Mouse (Mus musculus) kidney, adult 11 months (tissue): ENCODE results near the gene Shisa5.

ENCODE experiments used
- DNase-seq: peaks from one replicate; pipeline ENCODE4 v3.0.0; 2022

Shisa5 gene

DNA sequence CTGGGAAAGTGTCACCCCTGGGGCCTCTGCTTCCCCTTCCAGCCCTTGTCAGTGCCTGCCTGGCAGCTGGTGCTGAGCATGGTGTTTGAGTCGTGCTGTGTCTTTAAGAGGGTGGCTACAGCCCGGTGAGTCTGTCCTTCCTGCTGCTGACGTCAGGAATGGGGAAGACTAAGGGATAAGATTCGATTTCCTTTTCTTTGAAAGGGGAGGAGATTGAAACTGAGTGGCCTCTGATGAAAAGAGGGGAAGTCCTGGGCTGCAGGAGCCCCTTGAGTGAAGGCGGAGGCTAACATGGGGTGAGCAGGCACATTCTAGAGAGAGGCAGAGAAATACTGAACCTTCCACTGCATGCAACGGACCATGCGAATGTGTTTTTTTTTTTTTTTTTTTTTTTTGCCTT, 16.3 kb downstream of the Shisa5 start:
- peak; percentile 70 for DNase-seq

DNA sequence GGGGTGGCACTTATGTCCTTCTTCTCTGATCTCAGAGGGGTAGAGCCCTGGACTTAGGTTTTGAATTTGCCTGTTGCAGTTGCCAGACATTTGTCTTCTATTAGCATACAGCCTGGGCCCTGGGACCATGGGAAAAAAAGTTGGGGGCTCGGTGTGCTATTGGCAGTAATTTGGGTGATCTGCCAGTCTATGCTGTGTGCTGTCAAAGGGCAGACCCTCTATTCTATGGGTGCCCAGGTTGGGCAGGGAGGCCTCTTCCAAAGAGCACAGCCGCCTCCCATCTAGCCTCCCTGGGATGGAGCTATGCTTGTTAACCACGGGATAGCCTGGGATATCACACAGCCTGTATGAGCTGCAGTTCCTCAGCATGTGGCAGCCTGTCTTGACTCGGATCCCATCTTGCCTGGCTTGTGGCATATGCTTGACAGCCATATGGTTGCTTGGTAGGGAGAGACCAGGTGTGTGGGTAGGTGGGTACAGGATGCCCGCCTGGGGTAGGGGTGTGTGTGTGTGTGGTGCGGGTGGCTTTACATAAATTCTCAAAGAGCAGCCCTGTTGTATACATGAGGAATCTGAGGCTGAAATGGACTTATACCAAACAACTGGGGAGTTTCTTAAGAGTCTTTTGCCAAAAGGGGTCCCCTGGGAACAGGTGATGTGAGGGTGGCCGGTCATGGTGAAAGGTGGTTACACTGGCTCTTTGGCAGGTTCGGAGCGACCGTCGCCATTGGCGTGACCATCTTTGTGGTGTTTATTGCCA, 17.1 kb downstream of the Shisa5 start:
- DNase-seq, result no peak

DNA sequence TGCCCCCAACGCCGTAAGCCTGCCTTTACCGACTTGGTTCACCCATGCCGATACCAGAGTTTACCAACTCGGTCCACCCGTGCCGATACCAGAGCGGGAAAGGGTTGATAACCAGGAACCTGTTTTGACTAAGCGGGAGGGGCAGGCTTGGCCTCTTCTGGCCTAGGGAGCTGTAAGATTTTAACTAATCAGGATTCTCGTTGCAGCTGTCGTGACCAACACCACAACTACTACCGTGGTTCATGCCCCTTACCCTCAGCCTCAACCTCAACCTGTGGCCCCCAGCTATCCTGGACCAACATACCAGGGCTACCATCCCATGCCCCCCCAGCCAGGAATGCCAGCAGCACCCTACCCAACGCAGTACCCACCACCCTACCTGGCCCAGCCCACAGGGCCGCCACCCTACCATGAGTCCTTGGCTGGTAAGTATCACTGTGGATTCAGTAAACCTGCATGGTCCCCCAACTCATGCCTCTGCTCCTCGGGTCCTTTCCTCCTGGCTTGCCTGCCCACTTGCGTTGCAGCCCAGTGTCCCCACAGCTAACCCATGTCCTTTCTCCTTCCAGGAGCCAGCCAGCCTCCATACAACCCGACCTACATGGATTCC, 17.8 kb downstream of the Shisa5 start:
- no peak for DNase-seq

DNA sequence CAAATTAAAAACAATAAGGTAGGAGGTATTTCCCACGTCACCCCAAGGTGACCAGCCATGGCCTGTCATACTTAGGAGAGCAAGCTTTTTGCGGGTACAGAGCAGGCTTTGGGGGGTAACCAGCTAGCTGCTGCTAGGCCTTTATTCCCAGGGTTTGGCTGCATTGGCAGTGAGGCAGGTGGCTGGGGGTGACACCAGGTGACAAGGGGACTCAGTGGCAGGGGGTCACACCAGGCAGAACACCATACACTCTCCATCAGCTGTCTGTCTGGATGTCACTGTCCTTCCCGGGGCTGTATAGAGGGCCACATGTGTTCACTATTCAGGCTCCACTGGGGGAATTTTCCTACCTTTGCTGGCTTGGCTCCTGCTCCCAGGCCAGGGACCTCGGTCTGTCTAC, 18.6 kb downstream of the Shisa5 start:
- no peak for DNase-seq

DNA sequence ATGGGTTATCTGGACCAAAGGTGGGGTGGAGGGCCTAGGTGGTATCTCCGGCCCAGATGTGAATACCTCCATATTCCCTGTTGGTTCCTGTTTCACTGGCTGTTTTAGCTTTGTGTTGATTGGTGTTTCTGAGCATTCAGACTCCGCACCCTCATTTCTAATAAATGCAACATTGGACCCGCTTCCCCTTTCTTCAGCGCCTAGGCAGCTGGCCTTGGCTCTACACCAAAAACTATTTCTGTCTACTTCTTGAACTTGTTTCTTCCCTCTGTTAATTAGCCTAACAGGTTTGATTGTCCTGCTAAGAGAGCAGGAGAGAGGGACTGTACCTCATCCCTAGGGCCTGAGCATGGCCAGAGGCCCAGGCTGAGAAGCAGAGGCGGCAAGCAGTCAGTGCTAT, 19.2 kb downstream of the Shisa5 start:
- DNase-seq, result no peak

DNA sequence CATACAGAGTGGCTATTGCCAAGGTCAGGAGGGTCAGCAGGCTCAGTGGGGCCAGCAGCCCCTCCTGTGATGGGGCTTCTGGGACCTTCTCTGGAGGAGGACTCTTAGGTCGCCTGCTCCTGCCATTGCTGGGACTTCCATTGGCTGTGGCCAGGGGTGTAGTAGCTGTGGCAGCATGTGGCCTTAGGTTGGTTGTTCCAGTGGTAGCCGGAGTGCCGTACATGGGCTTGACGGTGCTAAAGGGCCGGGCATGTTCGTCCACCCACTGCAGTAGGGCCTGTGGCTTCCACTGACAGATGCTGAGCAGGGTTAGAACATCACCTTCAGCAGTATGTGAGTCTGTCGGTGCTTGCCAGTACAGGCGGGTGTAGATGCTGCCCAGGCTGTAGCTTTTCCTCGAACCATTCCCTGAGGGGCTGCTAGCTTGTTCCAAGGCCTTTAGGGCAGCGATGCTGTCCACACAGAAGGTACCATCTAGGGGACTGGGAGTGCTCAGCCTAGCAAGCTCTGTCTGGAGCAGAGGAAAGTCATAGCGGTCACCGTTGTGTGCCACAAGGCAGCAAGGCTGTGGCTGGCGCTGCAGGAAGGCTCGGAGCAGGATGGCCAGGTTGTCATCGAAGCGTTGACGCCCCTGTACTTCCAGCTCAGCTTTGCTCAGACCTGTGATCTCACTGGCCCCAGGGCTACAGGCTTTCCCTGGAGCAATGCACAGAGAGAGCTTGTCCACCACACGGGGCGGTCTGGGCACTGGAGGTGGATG, 19.8 kb downstream of the Shisa5 start:
- DNase-seq, result no peak

DNA sequence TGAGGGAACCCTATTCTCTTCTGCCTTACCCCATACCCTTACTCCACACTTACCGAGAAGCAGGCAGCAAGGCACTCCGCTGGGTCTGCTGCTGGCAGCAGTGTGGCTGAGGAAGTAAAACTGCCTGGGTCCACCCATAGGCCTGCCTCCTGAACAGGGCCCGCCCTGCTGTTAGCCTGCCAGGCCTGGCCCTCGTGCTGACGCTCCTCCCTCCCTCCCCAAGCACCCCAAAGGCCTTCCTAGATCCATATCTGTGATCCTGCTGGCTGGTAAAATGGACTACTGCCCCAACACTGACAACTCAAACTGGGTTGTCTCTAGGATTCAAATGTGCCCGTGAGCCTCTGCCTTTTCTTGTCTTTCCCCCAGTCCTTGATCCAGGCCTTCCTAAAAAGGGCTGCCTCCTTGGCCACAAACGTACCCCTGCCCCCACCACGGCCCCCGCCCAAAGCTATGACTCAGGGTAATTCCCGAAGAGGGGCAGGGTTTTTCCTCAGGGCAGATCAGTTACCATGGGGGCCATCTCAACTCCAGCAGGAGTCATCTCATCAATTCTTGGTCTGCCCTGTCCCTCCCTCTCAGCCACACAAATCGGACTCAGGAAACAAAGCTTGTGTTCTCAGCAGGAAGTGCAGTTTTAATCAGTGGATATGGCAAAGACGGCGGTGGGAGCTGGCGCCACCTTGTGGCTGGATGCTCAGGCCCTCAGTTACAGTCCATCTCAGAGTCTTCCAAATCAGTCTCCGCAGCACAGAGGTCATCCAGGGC, 21.0 kb downstream of the Shisa5 start, which contains the start of gene Trex1:
Trex1 (minus strand) TSS at position 599 of the 768 bp plus-strand sequence.
- peak; percentile 93 for DNase-seq

DNA sequence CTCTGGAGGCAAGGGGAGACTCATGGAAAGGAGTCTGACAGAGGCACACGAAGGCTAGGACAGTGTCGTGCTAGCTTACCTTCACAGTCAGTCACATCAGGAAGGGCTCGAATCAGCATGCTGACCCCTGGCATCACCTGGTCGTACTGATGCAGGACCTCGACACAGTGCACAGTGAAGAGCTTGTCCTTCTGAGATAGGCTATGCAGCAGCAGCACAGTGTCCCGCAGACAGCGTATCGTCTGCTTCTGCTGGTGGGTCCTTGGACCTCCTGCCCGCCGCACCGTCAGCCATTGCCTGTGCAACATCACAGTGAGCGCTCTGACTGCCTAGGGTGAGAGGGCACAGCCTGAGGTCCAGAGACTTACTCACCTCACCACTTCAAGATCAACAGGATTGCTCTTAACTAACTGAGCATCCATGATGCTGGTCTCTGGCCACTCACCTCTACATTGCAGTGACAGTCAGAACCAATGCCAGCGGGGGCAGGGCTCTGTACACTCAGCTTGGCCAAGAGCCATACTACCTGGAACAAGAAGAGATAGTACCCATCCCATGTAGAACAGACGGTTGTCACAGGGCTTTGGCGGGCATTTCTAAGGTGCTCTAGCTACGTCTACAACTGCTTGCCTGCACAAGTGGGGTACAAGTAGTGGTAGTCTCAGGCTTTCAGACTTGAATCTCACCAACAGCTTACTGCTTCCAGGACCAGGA, 22.0 kb downstream of the Shisa5 start:
- no peak for DNase-seq

DNA sequence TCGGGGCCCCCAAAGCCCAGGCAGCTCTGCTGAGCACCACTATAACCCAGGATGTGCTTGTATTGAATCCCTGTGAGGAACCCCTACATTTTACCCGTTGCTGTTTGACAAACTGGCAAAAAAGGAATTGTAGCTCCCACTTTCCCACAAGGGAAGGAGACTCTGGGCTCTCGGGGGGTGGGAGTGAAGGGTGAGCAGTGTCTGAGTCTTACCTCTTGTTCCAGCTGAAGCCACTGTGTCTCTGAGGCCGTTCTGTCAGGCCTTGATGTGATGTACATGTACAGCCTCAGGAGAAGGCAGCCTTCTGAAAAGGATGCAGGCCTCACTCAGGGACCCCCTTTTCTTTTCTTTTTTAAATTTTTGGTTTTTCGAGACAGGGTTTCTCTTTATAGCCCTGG, 22.5 kb downstream of the Shisa5 start:
- no peak for DNase-seq

DNA sequence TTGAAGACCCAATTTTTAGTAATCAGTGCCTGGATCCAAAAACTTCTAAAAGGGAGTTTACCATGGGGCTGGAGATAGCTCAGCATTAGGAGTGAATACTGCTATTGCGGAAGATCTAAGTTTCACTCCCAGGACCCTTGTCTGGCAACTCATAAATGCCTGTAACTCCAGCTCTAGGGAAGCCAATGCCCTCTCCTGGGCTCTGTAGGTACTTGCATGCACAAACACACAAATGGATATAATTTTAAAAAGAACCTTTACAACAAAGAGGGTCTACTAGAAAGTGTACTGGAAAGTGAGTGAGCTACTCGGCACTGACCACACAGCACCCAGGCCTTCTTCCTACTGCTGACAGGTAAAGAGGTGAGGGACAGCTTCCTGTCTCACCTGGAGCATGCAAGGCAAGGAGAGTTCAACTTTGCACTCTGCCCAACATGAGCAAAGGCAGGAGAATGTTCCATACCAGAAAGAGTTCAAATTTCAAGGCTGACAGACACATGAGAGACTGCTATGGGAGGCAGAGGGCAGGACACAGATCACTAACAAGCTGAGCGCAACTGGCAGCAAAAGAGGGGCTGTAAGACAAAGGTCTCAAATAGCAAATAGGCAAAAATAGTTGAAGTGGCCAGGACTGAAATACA, 29.9 kb downstream of the Shisa5 start:
- no peak for DNase-seq

DNA sequence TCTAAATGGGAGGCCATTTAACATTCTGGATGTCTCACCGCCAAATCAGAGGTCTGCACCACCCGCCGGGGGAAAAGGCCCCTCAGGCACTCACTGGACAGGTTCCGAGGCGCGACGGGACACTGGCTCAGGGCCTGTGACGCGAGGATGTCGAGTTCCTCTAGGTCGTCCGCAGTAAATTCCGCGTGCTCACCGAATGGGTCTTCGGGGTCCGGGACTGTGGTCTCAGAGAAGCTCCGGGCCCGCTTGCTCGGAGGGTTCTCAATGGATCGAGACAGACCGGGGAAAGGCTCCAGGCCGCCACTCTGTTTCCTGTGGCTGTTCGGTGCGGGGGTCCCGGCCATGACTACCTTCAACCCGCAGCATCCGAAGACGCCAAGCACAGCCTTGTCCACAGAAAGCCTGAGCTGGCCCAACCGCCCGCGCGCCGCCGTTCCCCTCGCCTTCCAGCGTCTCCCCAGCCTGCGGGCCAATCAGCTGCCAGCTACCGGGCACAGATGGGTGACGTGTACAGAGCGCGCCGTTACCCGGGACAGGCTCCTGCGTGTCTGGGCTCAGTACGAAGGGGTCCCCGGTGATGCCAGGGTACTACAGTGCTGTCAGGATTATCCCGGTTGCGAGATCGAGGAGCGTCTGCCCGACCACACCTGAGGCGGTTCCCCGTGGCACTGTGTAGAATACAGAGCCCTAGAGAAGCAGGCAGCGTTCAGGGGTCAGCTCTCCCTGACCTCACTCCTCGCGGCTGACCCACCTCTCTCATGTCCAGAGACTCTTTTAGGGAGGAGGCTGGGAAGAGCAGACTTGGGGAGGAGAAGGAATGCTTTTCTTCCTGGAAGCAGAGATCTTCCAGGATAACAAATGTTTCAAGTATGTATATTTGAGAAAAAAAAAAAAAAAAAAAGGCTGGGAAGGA, 35.6 kb downstream of the Shisa5 start, which contains the start of gene Atrip:
Atrip (minus strand) TSS at position 464 of the 913 bp plus-strand sequence.
- DNase-seq, result peak; percentile 87

DNA sequence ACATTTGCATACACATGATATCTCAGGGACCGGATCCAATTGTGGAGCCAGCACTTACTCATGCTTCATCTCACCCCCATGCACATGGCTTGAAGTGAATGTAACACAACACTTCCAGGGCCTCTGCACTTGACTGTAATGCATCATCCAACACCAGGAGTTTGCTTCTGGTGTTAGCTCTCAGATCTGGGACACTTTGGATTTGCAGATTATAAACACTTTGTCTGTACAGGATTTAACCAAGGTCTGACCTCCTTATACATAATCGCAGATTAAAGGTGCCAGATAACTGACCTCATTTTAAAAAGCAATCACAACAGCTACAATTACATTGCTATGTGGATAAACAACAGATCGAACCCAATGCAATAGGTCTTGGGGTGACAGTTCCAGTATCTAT, 42.2 kb downstream of the Shisa5 start:
- no peak for DNase-seq

DNA sequence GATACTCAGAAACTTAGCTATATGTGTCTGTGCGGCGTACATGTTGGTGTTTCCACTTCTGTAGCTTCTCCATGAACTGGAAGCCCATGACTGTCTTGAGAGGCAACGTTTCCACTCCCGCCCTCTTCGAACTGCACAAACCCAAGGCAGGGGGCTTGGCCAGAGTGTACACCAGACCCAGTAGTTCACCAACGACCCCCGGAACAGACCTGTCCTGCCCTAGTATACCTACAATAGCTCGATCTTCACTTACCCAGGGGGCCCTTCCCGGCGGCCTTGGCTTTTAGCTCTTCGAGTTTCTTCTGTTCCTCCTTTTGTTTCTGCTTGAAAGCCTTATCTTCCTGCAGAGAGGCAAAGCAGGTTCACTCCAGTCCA, 43.4 kb downstream of the Shisa5 start:
- DNase-seq, result no peak

DNA sequence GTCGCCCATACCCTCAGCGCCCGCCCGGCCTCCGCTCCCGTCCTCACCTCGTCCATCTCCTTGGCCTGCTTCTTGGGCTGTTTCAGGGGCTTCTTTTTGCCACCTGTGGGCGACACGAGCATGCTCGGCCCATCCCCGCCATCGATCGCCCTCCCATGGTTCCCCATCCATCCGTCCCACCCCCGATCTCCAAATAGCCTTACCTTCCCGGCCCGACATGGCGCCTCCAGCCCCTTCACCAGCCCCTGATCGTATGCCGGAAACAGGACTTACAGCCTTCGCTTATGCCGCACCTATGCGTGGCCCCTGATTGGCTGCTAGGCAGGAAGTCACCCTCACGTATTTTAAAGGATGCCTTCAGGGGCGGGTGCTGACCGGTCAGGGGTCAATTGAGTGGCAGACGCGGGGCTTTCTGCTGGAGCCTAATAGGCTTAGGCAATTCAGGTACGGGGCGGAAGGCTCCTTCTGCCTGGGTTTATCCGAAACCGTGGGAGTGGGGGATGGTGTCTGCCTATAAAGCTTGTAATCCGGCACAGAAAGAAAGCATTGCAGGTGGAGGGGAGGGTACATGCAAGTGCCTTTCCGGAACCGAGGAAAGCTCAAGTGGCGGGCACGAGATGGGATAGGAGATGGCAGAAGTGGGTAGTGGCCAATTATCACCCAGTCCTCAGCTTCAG, 43.9 kb downstream of the Shisa5 start, which contains the start of the genes Ccdc51 and Tma7:
Ccdc51 (plus strand) TSS at position 370 of the 677 bp plus-strand sequence.
Tma7 (minus strand) TSS at position 464 of the 677 bp plus-strand sequence.
- peak; percentile 91 for DNase-seq

DNA sequence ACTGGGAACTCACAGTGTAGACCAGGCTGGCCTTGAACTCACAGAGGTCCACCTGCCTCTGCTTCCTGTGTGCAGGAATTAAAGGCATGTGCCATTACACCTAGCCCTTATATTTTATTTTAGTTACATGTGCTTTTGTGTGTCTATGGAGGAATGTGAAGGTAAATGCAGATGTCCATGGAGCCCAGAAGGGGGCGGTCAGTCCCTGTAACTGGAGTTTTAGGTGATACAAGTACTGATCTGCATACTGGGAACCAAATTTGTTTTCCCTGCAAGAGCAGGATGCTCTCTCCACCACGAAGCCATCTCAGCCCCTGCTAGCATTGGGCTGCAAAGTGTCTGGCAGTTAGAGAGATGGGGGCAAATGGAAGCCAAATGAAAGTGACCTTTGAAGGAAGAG, 46.6 kb downstream of the Shisa5 start:
- DNase-seq, result no peak

DNA sequence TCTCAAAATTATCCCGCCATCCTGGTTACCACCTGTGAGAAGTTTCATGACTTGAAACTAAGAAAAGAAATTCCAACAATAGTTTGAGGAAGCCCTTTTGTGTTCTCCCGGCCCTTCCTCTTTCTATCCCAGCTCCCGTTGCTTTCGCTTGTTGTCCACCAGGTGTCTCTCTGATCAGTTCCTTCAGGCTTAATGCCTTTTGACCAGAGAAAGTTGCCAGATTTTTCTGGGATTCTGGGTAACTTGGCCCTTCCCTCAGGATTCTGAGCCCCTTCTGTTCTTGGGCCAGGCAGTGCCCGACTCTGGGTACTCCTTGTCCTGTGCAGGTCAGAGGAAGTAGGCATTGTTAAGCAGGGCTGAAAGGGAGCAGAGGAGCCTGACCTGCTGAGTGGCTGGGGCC, 49.6 kb downstream of the Shisa5 start:
- DNase-seq, result no peak

DNA sequence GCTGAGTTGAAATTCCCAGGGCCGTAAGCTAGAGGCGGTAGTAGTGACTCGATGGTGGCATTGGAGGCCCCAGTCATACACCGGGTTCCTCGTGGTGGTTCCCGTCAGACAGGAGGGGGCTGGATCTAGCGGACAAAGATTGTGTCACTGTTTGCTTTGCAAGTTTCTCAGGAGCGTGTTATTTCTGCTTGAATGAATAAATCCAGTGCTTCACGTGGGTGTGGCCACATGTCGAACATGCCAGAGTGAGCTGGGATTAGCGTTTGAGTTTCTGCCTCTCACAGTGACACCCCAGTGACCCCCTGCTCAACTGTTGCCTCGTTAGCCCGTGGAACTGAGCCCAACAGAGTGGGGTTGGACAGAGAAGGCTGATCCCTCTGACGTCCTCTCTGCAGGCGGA, 52.1 kb downstream of the Shisa5 start:
- DNase-seq, result no peak

DNA sequence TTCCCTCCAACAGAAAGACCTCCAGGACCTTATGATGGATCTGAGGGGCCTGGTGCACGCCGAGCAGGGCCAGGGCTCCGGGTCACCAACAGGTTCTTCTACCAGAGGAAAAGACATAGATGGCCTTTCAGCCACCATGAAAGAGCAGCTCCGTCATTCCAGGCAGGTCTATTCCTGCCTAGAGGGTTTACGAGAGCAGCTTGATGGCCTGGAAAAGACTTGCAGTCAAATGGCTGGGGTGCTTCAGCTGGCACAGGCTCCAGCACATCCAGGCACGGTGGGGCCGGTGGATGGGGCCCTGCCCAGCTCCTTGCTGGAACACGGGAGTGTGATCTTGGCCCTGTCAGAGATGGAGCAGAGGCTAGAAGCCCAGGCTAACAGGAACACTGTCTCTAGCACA, 53.4 kb downstream of the Shisa5 start:
- DNase-seq, result no peak

DNA sequence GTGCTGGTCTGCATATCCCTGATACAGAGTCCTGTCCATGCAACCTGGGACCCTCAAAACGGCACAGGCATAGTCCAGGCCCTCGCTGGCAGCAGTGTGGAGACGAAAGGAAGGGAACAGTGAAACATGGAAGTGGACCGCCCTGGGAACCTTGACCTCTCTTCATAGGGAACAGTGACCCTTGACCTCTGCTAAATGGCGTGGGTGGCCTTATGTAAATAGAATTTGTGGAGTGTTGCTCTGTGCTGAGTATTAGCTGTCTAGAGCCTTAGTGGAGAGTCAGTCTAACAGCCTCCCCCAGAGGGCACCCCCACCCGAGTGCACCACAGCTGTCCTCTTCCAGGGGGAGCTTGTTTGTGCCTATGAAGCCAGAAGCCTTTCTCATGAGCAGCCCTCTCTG, 54.4 kb downstream of the Shisa5 start:
- peak; percentile 48 for DNase-seq
